Mouse (Mus musculus): Measurements from ENCODE around the gene Svs2.
"Not testable (repeated sequence)": the region's sequence is repeated elsewhere in the genome, so short reads cannot be mapped to it uniquely, and the experiment has no call there.

Svs2 gene

DNA sequence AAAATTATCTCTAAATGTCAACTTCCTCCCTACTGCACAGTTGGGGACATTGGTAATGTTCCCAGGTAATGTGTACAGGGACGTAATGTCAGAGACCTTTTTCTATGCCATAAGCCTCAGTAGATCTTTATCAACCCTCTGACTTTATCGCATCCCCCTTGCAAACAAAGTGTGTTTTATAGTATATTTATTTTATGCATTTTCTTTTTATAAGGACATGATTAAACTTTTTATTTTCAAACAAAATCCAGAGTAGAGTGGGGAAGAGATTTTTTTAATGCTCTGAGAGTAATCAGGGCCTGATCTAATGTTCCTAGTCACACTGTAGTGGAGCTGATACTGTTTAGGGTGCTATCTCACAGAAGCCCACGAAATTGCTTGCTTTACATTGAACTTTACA lies at the start of gene Svs2:
Gene Svs2, minus strand, starts transcription at position 101 of the 400 bp plus-strand sequence.
- in situ Hi-C loops (cut with MboI, MseI) = no loop called here

DNA sequence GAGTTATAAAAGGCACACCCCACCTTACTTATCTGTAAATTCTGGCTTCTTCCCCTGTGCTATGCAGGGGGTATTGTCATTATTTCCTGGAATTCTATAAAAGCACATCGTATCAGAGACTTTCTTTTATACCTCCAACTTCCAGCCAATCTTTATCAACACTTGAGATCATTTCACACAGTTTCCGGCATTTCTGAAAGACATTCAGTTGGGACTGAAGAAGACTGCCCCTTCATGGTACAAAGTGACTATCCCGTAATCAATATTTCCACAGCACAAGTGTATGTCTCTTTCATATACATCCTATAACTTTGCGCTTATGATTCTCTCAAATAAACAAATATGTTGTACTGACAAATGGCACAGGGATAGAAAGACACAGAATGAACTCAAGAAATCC lies 40.1 kb upstream of the Svs2 start, which contains the start of gene Svs4:
Gene Svs4, minus strand, starts transcription at position 101 of the 400 bp plus-strand sequence.
- in situ Hi-C loops (cut with MboI, MseI) = no loop called here

DNA sequence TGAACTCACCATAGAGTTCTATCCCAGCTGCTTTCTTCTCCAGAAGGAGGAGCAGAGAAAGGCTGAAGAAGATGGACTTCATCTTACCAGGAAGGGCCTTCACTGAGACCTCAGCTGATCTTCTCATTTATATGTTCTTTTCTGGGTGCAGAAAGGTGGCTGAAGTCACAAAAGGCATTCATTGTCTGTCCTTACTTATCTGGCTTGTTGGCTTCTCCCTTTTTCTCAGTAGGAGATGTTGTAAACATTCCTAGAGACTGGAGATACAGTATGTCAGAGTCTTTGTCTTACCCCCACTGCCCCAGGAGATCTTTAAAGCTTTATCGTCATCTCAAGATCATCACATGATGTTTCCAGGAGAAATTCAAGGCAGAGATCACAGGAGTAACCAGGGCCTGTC lies 18.3 kb upstream of the Svs2 start, which contains the start of gene Svs3b:
Gene Svs3b, minus strand, starts transcription at position 101 of the 400 bp plus-strand sequence.
- in situ Hi-C loops (cut with MboI, MseI) = not testable (repeated sequence)

DNA sequence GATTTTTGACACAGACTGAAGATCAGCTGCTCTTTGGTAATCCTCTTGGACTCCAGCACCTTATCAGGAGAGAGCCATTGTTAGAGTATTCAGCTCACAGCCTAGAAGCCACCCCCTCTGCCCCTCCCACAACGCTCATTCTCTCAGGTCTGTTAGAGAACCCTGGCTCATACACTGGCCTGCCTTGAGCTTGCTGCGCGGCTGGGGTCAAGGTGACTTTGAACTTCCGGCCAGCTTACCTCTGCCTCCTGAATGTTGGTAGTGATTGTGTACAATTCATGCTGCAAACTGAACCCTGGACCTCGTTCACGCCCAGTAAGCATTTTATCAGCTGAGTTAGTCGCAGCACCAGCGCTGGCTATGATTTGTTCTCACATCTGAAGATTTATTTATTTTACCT lies 5.6 kb downstream of the Svs2 start:
- in situ Hi-C loops (cut with MboI, MseI) = no loop called here

- in situ Hi-C loops (cut with MboI, MseI) = no loop called here
Observed at GRCm38 (mm10) chr2:164228361-164229070, 9.8 kb downstream of the Svs2 start.

DNA sequence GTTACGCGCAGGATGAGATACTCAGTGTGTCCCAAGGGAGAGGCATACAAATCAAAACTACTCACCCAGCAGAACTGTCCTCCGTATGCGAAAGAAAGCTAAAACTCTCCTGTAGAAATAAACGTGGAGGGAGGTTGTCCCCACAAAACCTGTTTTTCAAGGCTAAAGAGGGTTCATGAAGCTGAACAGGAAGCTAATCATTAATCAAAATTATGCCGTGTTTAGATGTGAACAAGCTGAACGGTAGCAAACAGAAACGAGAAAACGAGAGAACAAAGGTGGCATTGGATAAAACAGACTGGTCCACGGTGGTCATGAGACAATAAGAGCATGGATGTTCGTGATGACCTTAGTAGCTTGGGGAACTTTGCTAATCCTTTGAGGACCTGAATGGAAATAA lies 16.7 kb downstream of the Svs2 start, which contains the start of gene Wfdc15b:
Gene Wfdc15b, minus strand, starts transcription at position 139 of the 400 bp plus-strand sequence.
- in situ Hi-C loops (cut with MboI, MseI) = no loop called here

DNA sequence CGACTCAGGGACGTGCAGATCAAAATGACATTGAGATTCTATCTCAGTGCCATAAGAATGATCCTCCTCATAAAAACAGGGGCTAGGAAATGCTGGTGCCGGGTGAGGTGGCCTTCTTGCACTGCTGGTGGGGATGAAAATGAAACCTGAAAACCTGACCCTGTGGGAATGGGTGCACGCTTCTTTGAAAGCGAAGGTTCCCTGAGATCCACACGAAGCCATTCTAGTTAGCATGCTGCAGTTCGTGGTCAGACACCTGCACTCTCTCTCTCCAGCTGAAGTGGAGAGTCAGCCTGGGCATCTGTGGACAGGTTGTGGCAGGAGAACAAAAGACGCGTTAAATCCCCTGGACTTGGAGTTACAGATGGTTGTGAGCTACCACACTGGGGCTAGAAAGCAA lies 19.0 kb downstream of the Svs2 start:
- in situ Hi-C loops (cut with MboI, MseI) = no loop called here

DNA sequence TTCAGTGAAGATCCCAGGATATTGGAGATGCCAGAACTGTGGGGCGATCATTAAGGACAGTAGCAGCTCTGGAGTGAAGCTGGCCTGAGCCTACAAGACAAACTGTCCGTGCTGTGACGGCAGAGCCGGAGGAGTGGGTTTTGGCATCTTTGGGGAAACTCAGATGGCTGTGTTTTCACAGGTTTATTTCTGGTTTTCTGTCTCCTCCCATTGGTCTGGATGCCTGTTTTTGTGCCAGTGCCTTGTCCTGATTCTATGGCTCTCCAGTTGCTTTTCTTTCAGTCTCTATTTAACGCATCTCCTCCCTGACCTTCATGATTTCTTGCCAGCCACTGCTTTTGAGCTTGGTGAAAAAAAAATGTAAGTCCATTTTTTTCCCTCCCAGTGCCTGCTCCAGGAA lies 25.6 kb downstream of the Svs2 start:
- in situ Hi-C loops (cut with MboI, MseI) = no loop called here

GRCm38 (mm10) chr2:164210892-164211291 lies 27.4 kb downstream of the Svs2 start:
- in situ Hi-C loops (cut with MboI, MseI) = no loop called here

- in situ Hi-C loops (cut with MboI, MseI) = no loop called here
Observed at GRCm38 (mm10) chr2:164206676-164207075, 31.6 kb downstream of the Svs2 start.

GRCm38 (mm10) chr2:164206011-164206410 lies 32.3 kb downstream of the Svs2 start:
- in situ Hi-C loops (cut with MboI, MseI) = not testable (repeated sequence)

GRCm38 (mm10) chr2:164199626-164200327 lies 38.5 kb downstream of the Svs2 start, which contains the start of gene Wfdc15a:
Gene Wfdc15a, minus strand, starts transcription at chr2:164200130.
- in situ Hi-C loops (cut with MboI, MseI) = no loop called here

- in situ Hi-C loops (cut with MboI, MseI) = no loop called here
Observed at GRCm38 (mm10) chr2:164196700-164196990, 41.6 kb downstream of the Svs2 start.

DNA sequence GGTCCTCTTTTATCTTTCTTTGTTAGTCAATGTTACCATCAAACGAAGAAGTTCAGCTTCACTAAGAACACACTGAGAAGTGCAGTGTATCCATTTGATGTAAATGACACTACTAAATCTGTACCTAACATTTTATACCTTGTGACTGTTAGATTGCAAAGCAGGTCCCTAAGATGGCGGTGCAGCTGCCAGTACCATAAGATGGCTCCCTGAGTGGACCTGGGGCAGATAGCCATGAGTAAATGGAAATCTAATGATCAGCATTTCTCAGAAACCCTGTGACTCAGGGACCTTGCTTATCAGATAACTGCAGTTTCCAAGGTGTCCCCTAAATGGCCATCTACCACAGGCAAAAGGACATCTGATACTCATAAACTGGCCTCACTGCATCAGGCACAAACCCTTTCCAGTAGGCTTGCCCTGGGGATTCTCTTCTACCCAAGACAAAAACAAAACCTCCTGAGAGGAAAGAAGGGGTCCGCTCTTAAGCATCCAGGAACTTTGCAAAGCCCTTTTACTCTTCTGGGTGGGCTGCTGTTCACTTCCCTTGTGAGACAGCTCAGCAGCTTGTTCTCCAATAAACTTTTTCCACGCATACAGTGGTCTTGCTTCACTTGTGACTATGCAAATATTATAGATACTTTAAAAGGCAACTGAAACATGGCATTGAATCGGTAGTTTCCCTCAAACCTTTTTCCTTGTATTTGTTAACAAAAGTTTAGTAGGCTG lies 42.1 kb downstream of the Svs2 start:
- in situ Hi-C loops (cut with MboI, MseI) = no loop called here

DNA sequence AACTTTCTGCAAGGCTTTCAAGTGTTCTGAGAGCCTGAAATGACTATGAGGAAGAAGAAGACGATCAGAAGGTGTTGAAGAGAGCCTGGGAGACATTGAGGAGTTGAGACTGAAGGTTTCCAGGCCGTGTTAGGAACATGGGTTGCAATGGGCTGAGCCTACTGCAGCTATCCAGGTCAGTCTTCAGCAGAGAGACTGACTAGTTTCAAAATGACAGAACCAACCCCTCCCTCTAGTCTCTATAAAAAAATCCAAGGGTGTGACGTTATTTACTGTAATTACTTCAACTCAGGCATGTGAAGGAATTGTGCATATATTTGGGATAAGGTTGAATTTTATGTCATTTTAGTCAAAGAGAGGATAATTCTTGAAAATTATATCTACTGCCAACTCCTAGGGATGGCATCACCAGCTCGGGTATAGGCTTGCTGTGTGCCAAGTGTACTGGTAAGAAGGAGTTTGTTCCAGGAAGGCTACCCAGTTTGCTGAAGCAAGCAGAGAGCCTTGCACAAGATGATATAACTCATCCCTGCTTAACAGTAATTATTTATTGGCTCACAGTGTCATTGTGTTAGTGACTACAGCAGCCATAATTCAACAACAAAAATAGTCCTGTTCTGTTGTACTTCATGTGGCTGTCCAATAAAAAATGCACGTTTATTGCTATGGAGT lies 43.2 kb downstream of the Svs2 start:
- in situ Hi-C loops (cut with MboI, MseI) = no loop called here

- in situ Hi-C loops (cut with MboI, MseI) = no loop called here
Observed at GRCm38 (mm10) chr2:164192279-164192678, 46.0 kb downstream of the Svs2 start.

DNA sequence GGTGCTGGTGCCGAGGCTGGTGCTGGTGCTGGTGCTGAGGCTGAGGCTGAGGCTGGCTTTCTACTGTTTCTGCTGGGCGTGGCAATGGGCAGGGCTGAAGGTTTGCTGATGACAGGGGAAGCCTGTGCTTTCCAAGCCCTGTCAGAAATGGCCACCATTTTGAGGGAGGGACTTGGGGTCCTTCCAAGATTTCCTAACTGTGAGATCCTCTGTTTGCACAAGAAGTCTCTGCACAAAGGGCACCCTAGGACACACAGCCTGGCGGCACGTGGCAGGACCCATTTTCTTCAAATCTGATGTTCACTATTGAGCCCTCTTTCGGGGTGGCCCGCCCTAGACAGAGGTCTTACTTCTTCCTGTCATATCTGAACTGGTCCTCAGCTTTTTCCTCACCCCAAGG lies 47.7 kb downstream of the Svs2 start, which contains the start of gene Wfdc12:
Gene Wfdc12, minus strand, starts transcription at position 33 of the 400 bp plus-strand sequence.
- in situ Hi-C loops (cut with MboI, MseI) = no loop called here

- in situ Hi-C loops (cut with MboI, MseI) = loop anchor here (10.0 kb wide), 1 partner anchor 84 kb away; no protein-coding TSS in a partner anchor
Observed at GRCm38 (mm10) chr2:164188722-164189121, 49.5 kb downstream of the Svs2 start.
